Mouse (Mus musculus): ENCODE measurements around the gene Lrrc31. TPM values are rescaled to one million over a fixed set of nuclear protein-coding genes. Genes with fewer than 3 reads are reported as not detected.
A peak's percentile ranks its signal among the peaks of the same experiment; 100 is the strongest.

Gene Lrrc31
- polyA plus RNA-seq, 1 experiment from 2014 or later: not detected

DNA sequence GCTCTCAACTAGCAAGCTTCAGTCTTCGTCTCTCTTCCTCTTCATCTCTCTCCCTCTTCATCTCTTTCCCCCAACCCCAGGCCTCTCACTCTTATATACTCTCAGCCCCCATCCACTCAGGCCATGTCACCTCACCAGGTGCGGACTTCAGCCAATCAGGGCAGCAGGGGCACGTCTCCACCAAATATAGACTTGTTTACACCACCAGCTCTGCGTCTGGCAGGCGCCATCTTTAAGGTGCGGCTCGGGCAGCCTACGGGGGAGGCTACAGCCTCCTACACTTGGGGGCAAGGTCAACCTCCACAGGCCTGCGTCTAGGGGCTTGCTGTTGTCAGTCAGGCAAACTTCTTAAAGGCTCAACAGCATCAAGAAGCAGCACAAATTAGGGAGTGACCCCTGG, 41.2 kb downstream of the Lrrc31 start:
- H3K4me1 ChIP-seq: no peaks in the 10 kb centered on the region
- no peaks in the 10 kb centered on the region for H3K27me3 ChIP-seq
- H3K27ac ChIP-seq: no peak overlapping the region
- ATAC-seq (ENCODE audit: low FRiP score): no peak
- 89% methylated on average over 9 of the region's 9 CpGs for WGBS
- no peaks in the 10 kb centered on the region for H3K9me3 ChIP-seq
- H3K4me3 ChIP-seq (replicated peaks): no peak overlapping the region
- H3K36me3 ChIP-seq (replicated peaks): no peaks in the 10 kb centered on the region
- no peak overlapping the region for H3K9ac ChIP-seq
- no peak overlapping the region for H3K4me2 ChIP-seq

DNA sequence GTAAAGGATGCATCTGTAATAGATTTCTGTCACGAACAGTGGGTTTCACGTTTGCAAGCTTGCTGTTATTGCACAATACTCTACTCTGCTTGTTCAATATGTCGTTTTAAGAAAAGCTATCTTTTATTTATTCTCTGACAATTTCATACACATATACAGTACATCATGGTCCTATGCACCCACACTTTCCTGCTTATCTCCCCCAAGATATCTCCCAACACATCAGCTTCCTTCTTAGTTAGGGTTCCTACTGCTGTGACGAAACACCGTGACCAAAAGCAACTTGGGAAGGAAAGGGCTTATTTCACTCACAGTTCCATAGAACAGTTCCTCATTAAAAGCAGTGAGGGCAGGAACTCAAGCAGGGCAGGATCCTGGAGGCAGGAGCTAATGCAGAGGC, 43.7 kb downstream of the Lrrc31 start:
- Histone ChIP-seq H3K27me3 (peaks cover 8% of the 10 kb centered on the region), H3K27ac (no peak overlapping the region), H3K36me3 (replicated peaks) (no peaks in the 10 kb centered on the region), H3K4me1 (0 out of 2 replicates have a peak, but pooled peaks cover under 1% of the 10 kb centered on the region), H3K4me3 (replicated peaks) (no peak overlapping the region), H3K9me3 (no peaks in the 10 kb centered on the region), H3K9ac (no peak overlapping the region), H3K4me2 (no peak overlapping the region)
- 88% methylated on average over 5 of the region's 5 CpGs for WGBS
- ATAC-seq (ENCODE audit: low FRiP score): no peak

DNA sequence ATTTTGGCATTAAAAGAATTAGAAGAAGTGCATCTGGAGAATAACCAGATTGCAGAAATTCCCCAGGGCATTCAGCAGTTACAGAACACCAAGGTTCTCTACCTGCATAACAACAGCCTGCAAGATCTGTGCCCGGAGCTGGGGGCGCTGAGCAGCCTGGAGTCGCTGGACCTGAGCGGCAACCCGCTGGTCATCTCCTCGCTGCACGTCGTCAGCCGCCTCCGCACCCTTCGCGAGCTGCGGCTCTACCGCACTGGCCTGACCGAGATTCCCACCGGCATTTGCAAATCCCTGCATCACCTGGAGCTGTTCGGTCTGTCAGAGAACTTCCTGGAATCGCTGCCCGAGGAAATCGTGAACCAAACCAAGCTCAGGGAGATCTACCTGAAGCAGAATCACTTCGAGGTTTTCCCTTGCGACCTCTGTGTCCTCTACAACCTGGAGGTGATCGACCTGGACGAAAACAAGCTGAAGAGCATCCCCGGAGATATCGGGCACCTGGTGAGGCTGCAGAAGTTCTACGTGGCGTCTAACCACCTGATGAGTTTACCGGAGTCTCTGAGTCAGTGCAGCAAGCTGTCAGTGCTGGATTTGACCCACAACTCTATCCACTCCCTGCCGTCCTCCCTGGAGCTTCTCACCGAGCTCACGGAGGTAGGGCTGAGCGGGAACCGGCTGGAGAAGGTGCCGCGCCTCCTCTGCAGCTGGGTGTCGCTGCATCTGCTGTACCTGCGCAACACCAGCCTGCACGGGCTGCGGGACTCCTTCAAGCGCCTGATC, 49.4 kb downstream of the Lrrc31 start:
- Histone ChIP-seq H3K36me3 (replicated peaks) (no peaks in the 10 kb centered on the region), H3K9me3 (no peaks in the 10 kb centered on the region), H3K4me2 (peak overlapping the region; percentile 62), H3K9ac (peak overlapping the region; percentile 30; the same call in 1 of the 2 replicates), H3K27me3 (peaks cover 41% of the 10 kb centered on the region), H3K27ac (no peak overlapping the region), H3K4me1 (peaks cover 18% of the 10 kb centered on the region), H3K4me3 (replicated peaks) (peak overlapping the region; percentile 39)
- under 1% methylated on average over 41 of the region's 41 CpGs for WGBS
- 0 out of 2 replicates have a peak, but pooled peaks have one; percentile 48 for ATAC-seq (ENCODE audit: low FRiP score)

DNA sequence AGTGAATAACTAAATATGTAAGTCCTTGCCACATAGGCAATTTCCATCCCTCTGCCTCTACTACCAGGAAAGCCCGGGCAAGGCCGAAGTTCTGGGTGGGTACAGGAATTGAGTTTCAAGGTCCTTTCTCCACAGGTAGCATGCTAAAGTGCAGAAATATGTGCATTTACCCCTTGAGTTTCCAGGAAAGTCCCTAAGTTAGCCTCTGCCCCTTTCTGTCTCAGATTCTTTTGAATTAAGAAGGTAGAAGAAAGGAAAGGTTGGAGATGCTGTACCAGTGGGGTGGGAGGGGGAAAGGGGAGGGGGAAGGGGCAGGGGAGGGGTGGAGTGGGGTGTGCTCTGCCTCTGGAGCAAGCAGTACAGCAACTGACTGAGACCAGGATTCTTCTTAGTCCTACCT, 51.2 kb downstream of the Lrrc31 start:
- Histone ChIP-seq H3K9me3 (no peaks in the 10 kb centered on the region), H3K27me3 (peaks cover 41% of the 10 kb centered on the region), H3K27ac (no peak overlapping the region), H3K36me3 (replicated peaks) (no peaks in the 10 kb centered on the region), H3K9ac (no peak overlapping the region), H3K4me3 (replicated peaks) (no peak overlapping the region), H3K4me2 (no peak overlapping the region), H3K4me1 (peaks cover 18% of the 10 kb centered on the region)
- WGBS: 88% methylated on average over 2 of the region's 2 CpGs
- no peak for ATAC-seq (ENCODE audit: low FRiP score)

DNA sequence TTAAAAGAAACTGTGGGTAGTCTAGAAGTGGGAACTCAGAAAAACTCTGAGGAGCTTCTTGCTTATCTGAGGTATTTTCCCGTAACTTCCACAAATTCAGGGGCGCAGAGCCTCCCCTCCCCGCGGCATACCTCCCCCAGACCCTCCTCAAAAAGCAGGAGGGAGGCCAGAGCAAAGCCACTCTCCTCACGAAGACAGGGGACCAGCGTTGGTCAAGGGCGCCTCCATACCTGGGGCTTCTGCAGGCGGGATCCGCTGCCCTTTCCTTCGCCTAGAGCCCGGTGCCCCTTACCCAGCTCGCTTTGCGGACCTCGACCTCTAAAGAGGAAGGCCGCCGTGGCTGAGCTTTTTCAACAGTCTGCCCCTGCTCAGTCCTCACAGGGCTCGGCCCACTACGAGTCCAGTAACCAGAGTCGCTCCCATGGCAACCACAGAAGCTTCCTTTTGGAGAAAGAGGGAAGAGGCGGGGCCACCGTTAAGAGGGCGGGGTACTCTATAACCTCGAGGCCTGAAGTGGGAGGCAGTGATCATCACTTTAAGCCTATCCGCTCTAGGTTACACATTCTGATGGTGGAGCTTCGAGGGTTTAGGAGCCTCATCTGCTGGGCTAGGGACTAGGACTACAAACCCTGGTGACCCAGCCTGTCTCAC, 52.1 kb downstream of the Lrrc31 start, which contains the start of gene Lrrc34:
Lrrc34 (minus strand) TSS at position 430 of the 651 bp plus-strand sequence.
- H3K36me3 ChIP-seq (replicated peaks): no peaks in the 10 kb centered on the region
- peaks cover 41% of the 10 kb centered on the region for H3K27me3 ChIP-seq
- WGBS: 2% methylated on average over 25 of the region's 25 CpGs
- H3K27ac ChIP-seq: no peak within 1 kb of the TSS
- H3K9me3 ChIP-seq: no peaks in the 10 kb centered on the region
- peaks cover 18% of the 10 kb centered on the region for H3K4me1 ChIP-seq
- H3K4me2 ChIP-seq: peak within 1 kb of the TSS; percentile 53
- ATAC-seq (ENCODE audit: low FRiP score): peak; percentile 85
- peak within 1 kb of the TSS; percentile 41; the same call in 1 of the 2 replicates for H3K9ac ChIP-seq
- peak within 1 kb of the TSS; percentile 29 for H3K4me3 ChIP-seq (replicated peaks)

DNA sequence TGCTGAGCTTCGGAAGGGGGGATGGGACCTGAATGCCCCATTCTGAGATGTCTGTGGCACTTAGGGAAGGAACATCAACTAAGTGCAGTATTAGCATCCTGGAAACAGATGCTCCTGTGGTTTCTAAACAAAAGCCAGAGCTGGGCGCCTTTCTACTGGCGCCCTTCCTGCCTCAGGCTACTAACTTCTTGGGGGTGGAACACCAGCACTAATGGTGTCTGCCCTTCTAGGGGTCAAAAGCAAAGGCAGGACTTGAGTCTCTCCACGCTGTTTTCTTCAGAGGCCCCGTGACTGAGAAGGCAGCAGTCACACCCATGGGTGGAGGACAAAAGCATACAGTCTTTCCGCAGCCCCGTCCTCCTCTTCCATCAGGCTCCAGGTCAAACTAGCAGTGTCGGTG, 52.9 kb downstream of the Lrrc31 start:
- no peak for ATAC-seq (ENCODE audit: low FRiP score)
- Histone ChIP-seq H3K27me3 (peaks cover 39% of the 10 kb centered on the region), H3K4me3 (replicated peaks) (no peak overlapping the region), H3K36me3 (replicated peaks) (no peaks in the 10 kb centered on the region), H3K9me3 (no peaks in the 10 kb centered on the region), H3K27ac (no peak overlapping the region), H3K9ac (no peak overlapping the region), H3K4me2 (no peak overlapping the region), H3K4me1 (peaks cover 18% of the 10 kb centered on the region)
- 52% methylated on average over 8 of the region's 8 CpGs for WGBS

DNA sequence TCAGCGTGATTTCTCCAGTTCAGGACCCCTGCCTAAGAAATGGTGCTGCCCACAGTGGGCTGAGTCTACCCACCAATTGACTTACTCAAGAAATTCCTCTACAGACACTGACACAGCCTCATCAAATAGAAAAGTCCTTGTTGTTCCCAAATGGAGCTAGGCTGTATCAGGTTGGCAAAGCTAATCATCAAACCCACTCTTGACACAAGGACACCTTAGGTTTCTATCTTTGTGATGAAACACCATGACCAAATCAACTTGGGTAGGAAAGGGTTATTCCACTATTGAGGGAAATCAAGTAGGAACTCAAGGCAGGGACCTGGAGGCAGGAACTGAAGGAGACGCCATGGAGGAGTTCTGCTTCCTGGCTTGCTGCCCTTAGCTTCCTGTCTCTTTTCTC, 55.4 kb downstream of the Lrrc31 start, which contains the start of gene Lrriq4:
Lrriq4 (plus strand) TSS at position 301 of the 400 bp plus-strand sequence.
- Histone ChIP-seq H3K4me3 (replicated peaks) (no peak within 1 kb of the TSS), H3K9me3 (no peaks in the 10 kb centered on the region), H3K9ac (no peak within 1 kb of the TSS), H3K4me1 (peaks cover 6% of the 10 kb centered on the region; the same call in 1 of the 2 replicates), H3K27me3 (peaks cover 17% of the 10 kb centered on the region), H3K36me3 (replicated peaks) (no peaks in the 10 kb centered on the region), H3K4me2 (no peak within 1 kb of the TSS), H3K27ac (no peak within 1 kb of the TSS)
- WGBS: 76% methylated on average over 2 of the region's 2 CpGs
- no peak for ATAC-seq (ENCODE audit: low FRiP score)

DNA sequence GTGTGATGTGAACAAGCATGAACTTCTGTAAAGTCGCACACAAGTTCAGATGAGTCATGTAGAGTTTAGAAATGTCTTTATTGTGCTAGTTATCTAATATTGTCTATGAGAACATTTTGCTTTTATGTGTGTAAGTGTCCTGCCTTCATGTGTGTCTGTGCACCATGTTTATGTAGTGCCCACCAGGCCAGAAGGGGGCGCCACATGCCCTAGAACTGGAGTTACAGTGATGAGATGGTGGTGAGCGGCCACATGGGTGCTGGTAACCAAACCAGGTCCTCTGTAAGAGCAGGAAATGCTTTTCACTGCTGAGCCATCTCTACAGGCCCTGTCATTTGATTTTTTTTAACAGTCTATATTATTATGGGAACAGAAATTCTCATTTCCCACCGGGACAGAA, 64.0 kb downstream of the Lrrc31 start:
- H3K36me3 ChIP-seq (replicated peaks): no peaks in the 10 kb centered on the region
- ATAC-seq (ENCODE audit: low FRiP score): no peak
- H3K4me3 ChIP-seq (replicated peaks): no peak overlapping the region
- H3K9ac ChIP-seq: no peak overlapping the region
- H3K4me1 ChIP-seq: no peaks in the 10 kb centered on the region
- no peaks in the 10 kb centered on the region for H3K27me3 ChIP-seq
- 80% methylated on average over 4 of the region's 4 CpGs for WGBS
- no peaks in the 10 kb centered on the region for H3K9me3 ChIP-seq
- no peak overlapping the region for H3K4me2 ChIP-seq
- no peak overlapping the region for H3K27ac ChIP-seq

DNA sequence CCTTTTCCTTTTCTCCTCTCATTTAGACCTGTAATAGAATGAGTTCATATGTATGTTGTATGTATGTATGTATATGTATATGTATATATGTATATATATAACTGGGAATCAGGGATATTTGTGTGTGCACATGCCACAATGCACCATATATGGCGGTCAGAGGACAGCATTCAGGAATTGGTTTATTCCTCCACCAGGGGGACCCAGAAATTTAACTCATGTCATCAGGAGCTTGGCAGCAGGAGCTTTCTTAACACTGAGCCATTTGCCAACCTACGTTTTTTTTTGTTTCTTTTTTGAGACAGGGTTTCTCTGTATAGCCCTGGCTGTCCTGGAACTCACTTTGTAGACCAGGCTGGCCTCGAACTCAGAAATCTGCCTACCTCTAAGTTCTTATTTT, 66.0 kb downstream of the Lrrc31 start:
- Histone ChIP-seq H3K9me3 (no peaks in the 10 kb centered on the region), H3K4me2 (no peak overlapping the region), H3K27me3 (no peaks in the 10 kb centered on the region), H3K9ac (no peak overlapping the region), H3K4me3 (replicated peaks) (no peak overlapping the region), H3K27ac (no peak overlapping the region), H3K4me1 (no peaks in the 10 kb centered on the region), H3K36me3 (replicated peaks) (no peaks in the 10 kb centered on the region)
- no peak for ATAC-seq (ENCODE audit: low FRiP score)
- 64% methylated on average over 3 of the region's 3 CpGs for WGBS

Other genes with a start within 250 kb of the Lrrc31 start
- gene Mecom, start 151.8 kb downstream of the Lrrc31 start, polyA plus RNA-seq (2016; fragmentation: Nextera tagmentation; extraction: Ambion mirVana): 12.1 and 12.2 TPM in 2 replicates
- gene Actrt3, start 99.9 kb downstream of the Lrrc31 start, polyA plus RNA-seq (2016; fragmentation: Nextera tagmentation; extraction: Ambion mirVana): not detected in 2 replicates
- gene Mynn, start 97.8 kb downstream of the Lrrc31 start, polyA plus RNA-seq (2016; fragmentation: Nextera tagmentation; extraction: Ambion mirVana): 35.1 and 38.1 TPM in 2 replicates
- not detected in 2 replicates for gene Lrriq4, start 55.3 kb downstream of the Lrrc31 start, polyA plus RNA-seq (2016; fragmentation: Nextera tagmentation; extraction: Ambion mirVana)
- 1.5 and 1.9 TPM in 2 replicates for gene Lrrc34, start 52.0 kb downstream of the Lrrc31 start, polyA plus RNA-seq (2016; fragmentation: Nextera tagmentation; extraction: Ambion mirVana)
- gene Samd7, start 46.5 kb upstream of the Lrrc31 start, polyA plus RNA-seq (2016; fragmentation: Nextera tagmentation; extraction: Ambion mirVana): not detected in 2 replicates
- 80.9 and 86.9 TPM in 2 replicates for gene Sec62, start 93.0 kb upstream of the Lrrc31 start, polyA plus RNA-seq (2016; fragmentation: Nextera tagmentation; extraction: Ambion mirVana)
- 0.46 and 0.78 TPM in 2 replicates for gene Gpr160, start 156.1 kb upstream of the Lrrc31 start, polyA plus RNA-seq (2016; fragmentation: Nextera tagmentation; extraction: Ambion mirVana)

All from forebrain, embryonic 12.5 days (tissue).